Mouse (Mus musculus) lung, embryonic 16.5 days (tissue): ENCODE measurements around the gene Nras. TPM values are rescaled to one million over a fixed set of nuclear protein-coding genes. Genes with fewer than 3 reads are reported as not detected.
A peak's percentile ranks its signal among the peaks of the same experiment; 100 is the strongest.

Source experiments
- ATAC-seq: fragments of 200-750 bp; cut with Nextera tagmentation; 2 replicates; pipeline ENCODE4 v1.8.0; 2017; ENCODE audit warnings: low read depth, mild to moderate bottlenecking, moderate library complexity
- H3K27ac ChIP-seq: fragments of 300-500 bp; sonication (generic); 2 replicates; pipeline ENCODE4 v1.5.1; 2014; ENCODE audit warnings: mild to moderate bottlenecking, control low read depth, low read length
- H3K27me3 ChIP-seq: fragments of 300-500 bp; sonication (generic); 2 replicates; pipeline ENCODE4 v1.6.1; 2014; ENCODE audit warnings: low read depth, low read length, mixed read lengths; ENCODE audit not compliant: control insufficient read depth, insufficient read depth
- H3K36me3 ChIP-seq: fragments of 300-500 bp; sonication (generic); 2 replicates; pipeline ENCODE4 v1.6.1; 2014; ENCODE audit warnings: low read length; ENCODE audit not compliant: control insufficient read depth, insufficient read depth
- H3K4me1 ChIP-seq: fragments of 300-500 bp; sonication (generic); replicated peaks from 2 replicates; pipeline ENCODE4 v1.6.1; 2014; ENCODE audit warnings: low read length, mixed read lengths; ENCODE audit not compliant: control insufficient read depth, insufficient read depth
- H3K4me2 ChIP-seq: fragments of 300-500 bp; sonication (generic); 2 replicates; pipeline ENCODE4 v1.6.1; 2014; ENCODE audit warnings: low read depth, low read length, control low read depth
- H3K4me3 ChIP-seq: fragments of 300-500 bp; sonication (generic); 2 replicates; pipeline ENCODE4 v1.5.1; 2014; ENCODE audit warnings: mild to moderate bottlenecking, low read length, control low read depth
- H3K9ac ChIP-seq: fragments of 300-500 bp; sonication (generic); 2 replicates; pipeline ENCODE4 v1.6.1; 2014; ENCODE audit warnings: low read length, control low read depth
- H3K9me3 ChIP-seq: fragments of 300-500 bp; sonication (generic); 2 replicates; pipeline ENCODE4 v1.6.1; 2016; ENCODE audit warnings: low read length; ENCODE audit not compliant: control insufficient read depth
- WGBS: fragments of 180-500 bp; shearing (Covaris S2); extraction: QIAGEN DNeasy Blood & Tissue Kit; methylation state at CpG from one replicate; pipeline ENCODE4 v1.1.7; 2014; 5-methylcytosine and 5-hydroxymethylcytosine counted together
- polyA plus RNA-seq: library from polyadenylated mRNA; unstranded; fragments of >200 nt; fragmentation: Nextera tagmentation; extraction: Ambion mirVana; gene quantifications from 2 replicates; pipeline ENCODE4 v1.2.1, GENCODE M21; 2015

Nras gene
- polyA plus RNA-seq, 1 experiment from 2014 or later: 96.7 TPM

DNA sequence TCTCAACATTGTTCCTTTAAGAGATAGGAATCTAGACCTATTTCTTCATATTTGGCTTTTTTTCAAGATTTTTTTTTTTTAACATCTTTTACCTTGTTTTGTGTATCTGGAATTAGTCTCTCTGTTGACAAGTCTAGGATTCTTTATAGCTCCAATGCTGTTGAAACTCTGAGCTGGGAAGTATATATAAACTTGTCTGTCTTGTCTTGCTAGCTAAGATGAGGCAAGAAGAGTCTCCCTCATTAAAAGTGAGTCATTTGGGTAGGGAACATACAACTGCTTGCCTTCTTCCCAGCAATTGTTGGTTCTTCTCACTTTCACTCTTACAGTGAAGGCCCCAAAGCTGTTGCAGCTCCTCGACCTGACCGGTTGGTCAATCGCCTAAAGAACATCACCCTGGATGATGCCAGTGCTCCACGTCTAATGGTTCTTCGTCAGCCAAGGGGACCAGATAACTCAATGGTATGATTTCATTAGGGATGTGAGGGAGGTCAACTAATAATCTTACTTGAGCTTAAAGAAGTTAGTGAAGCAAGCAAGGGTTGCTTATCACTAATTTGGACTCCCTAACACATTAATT, 2.0 kb upstream of the Nras start:
- 88% methylated on average over 5 of the region's 5 CpGs for WGBS
- no peak overlapping the region for H3K4me3 ChIP-seq
- peaks cover 35% of the 10 kb centered on the region for H3K36me3 ChIP-seq
- no peak overlapping the region for H3K4me2 ChIP-seq
- H3K9me3 ChIP-seq: no peaks in the 10 kb centered on the region
- H3K27me3 ChIP-seq: no peaks in the 10 kb centered on the region
- H3K4me1 ChIP-seq: peaks cover 4% of the 10 kb centered on the region; the same call in 1 of the 2 replicates
- ATAC-seq: no peak
- no peak overlapping the region for H3K9ac ChIP-seq
- no peak overlapping the region for H3K27ac ChIP-seq

DNA sequence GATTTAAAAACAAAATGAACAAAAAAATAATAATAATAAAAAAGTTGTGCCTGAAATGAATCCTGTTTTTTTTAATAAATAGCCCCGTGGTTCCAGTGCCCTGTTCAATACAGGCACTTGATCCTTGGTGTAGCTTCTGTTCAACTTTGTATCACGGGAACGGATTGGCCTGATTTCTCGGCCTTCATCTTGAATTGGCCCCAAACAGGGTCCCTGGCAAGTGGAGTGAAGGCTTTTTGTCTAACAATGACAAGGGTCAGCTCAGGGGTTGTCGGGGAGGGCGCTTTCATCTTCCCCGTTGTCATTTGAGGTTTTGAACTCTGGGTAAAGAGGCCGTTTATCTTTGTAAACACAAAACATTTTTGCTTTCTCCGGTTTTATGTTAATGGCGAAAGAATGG, 333 bp upstream of the Nras start:
- Histone ChIP-seq H3K4me3 (peak overlapping the region; percentile 75), H3K27me3 (no peaks in the 10 kb centered on the region), H3K4me2 (peak overlapping the region; percentile 77), H3K9me3 (no peaks in the 10 kb centered on the region), H3K36me3 (peaks cover 39% of the 10 kb centered on the region), H3K9ac (peak overlapping the region; percentile 84), H3K4me1 (peaks cover 4% of the 10 kb centered on the region; the same call in 1 of the 2 replicates), H3K27ac (peak overlapping the region; percentile 73)
- 4% methylated on average over 10 of the region's 10 CpGs for WGBS
- ATAC-seq: peak; percentile 51

DNA sequence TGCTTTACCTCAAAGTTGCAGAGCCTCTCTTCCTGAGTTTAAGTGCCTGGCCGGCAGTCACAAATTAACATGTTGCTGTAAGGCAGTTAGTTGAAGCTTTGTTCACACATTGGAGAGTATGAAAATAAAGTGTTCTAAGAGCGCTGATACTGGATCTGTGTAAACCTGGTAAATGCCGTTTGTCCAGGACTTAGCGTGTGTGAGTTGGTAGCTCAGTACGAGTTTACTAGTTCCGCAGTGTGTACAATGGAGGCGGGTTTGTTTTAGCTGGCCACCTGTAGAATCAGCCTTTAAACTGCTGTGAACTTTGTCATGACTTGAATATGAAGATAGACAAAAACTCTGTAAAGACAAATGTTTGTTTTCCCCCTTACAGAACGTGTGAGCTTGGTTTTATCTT, 8.8 kb downstream of the Nras start:
- H3K9ac ChIP-seq: no peak overlapping the region
- H3K36me3 ChIP-seq: peaks cover 55% of the 10 kb centered on the region
- 80% methylated on average over 8 of the region's 8 CpGs for WGBS
- H3K9me3 ChIP-seq: no peaks in the 10 kb centered on the region
- H3K4me1 ChIP-seq: no peaks in the 10 kb centered on the region
- no peaks in the 10 kb centered on the region for H3K27me3 ChIP-seq
- H3K4me3 ChIP-seq: no peak overlapping the region
- no peak overlapping the region for H3K27ac ChIP-seq
- ATAC-seq: no peak
- H3K4me2 ChIP-seq: no peak overlapping the region

DNA sequence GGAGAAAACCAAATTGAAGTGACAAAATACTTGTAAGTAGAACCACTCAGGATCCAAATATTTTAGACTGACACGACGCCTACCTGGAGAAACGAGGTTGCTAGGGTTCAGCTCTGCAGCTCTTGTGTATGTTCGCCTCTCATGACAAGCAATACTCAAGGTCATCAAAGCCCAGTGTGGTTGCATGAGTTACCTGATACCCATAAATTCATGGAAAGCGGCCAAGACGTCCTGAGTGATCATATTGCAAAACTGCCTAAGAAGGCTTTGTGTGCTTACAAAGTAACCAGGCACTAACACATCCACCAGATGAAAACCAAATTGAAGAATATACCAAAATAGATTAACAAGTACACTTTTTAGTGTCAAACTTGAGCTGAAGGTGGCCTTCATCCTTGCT, 10.9 kb downstream of the Nras start:
- Histone ChIP-seq H3K4me2 (no peak overlapping the region), H3K27ac (no peak overlapping the region), H3K9ac (no peak overlapping the region), H3K9me3 (no peaks in the 10 kb centered on the region), H3K4me1 (no peaks in the 10 kb centered on the region), H3K36me3 (peaks cover 38% of the 10 kb centered on the region), H3K4me3 (no peak overlapping the region), H3K27me3 (no peaks in the 10 kb centered on the region)
- ATAC-seq: no peak
- WGBS: 88% methylated on average over 6 of the region's 6 CpGs

DNA sequence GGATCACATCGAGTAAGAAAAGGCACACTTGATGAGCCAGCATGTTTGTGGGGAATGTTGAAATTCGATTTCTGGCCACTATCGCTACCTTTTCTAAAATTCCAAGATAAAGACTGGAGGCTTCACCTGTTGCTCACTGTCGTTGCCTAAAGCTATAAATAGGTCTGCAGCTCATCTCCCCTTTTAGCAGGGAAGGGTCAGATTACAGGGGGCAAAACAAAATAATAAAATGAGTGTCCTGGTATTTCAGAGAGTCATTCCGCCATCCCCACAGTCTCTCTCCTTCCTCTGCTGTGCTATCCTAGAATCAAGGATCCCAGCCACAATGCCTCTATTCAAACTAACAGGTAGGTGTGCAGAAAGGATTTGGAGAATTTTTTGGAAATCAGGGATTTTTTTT, 15.7 kb downstream of the Nras start, which contains the start of gene Ampd1:
TSS of gene Ampd1 (plus strand) at position 244 of the 400 bp plus-strand sequence.
- Histone ChIP-seq H3K9me3 (no peaks in the 10 kb centered on the region), H3K4me2 (no peak within 1 kb of the TSS), H3K9ac (no peak within 1 kb of the TSS), H3K27ac (no peak within 1 kb of the TSS), H3K4me3 (no peak within 1 kb of the TSS), H3K36me3 (peaks cover 6% of the 10 kb centered on the region), H3K27me3 (no peaks in the 10 kb centered on the region), H3K4me1 (no peaks in the 10 kb centered on the region)
- WGBS: 54% methylated on average over 5 of the region's 5 CpGs
- ATAC-seq: no peak

DNA sequence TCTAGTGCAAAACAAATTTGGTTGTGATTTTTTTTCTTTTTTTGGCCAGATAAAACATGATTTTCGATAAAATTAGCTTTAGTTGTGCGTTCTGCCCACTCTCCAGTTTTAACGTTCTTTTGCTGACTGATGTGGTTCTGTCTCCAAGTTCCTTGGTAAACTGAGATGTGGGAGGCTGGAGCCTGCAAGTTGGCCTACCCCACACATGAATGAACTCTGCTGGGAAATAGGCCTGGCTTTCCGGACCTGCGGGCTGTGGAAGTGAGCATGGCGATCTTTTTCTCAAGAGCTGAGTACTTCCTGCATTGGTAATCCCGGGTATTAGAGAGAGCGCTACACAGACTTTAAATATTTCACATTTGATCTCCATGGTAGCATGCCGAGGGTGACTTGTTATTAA, 17.8 kb downstream of the Nras start:
- 81% methylated on average over 9 of the region's 9 CpGs for WGBS
- H3K4me3 ChIP-seq: no peak overlapping the region
- no peaks in the 10 kb centered on the region for H3K4me1 ChIP-seq
- no peaks in the 10 kb centered on the region for H3K9me3 ChIP-seq
- no peak overlapping the region for H3K27ac ChIP-seq
- no peak for ATAC-seq
- no peak overlapping the region for H3K4me2 ChIP-seq
- no peak overlapping the region for H3K9ac ChIP-seq
- H3K36me3 ChIP-seq: no peaks in the 10 kb centered on the region
- H3K27me3 ChIP-seq: no peaks in the 10 kb centered on the region

DNA sequence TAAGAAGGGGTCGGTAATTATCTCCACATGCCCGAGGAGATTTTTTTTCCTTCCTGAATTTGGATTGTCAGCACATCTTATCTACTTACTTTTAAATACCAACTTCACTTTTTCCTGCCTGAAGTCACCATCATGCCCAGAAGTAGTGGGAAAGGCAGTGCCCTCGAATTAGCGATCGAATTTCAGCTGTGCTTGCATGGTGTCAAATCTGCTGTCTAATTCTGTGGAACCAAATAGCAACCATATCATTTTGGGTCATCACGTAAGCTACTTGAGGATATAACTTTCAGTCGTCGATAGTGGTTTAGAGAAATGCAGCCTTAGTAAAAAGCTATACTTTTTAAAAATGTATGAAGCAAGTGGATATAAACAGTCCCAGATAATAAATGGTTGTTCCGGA, 18.4 kb downstream of the Nras start:
- Histone ChIP-seq H3K36me3 (no peaks in the 10 kb centered on the region), H3K9ac (no peak overlapping the region), H3K9me3 (no peaks in the 10 kb centered on the region), H3K4me3 (no peak overlapping the region), H3K4me1 (no peaks in the 10 kb centered on the region), H3K27me3 (no peaks in the 10 kb centered on the region), H3K4me2 (no peak overlapping the region), H3K27ac (no peak overlapping the region)
- 85% methylated on average over 9 of the region's 9 CpGs for WGBS
- ATAC-seq: no peak

DNA sequence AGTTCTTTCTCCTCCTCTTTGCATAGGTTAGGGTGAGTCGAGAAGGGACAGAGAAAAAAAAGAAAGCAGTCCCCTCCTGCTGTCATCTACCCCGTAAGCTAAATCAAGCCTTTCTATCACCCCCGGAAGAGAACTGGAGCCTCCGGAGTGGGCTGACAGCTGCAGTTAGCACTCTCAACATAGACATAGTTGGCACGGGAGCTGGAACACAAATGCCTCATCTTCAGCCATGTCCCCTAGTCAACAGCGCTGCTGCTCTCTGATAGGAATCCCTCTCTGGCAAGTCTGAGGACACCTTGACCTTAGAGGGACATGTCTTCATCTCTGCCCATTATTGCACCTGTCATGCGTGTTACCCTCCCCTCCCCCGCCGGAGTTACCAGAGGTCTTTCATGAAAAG, 21.2 kb downstream of the Nras start:
- no peak overlapping the region for H3K27ac ChIP-seq
- WGBS: 82% methylated on average over 9 of the region's 9 CpGs
- no peak for ATAC-seq

DNA sequence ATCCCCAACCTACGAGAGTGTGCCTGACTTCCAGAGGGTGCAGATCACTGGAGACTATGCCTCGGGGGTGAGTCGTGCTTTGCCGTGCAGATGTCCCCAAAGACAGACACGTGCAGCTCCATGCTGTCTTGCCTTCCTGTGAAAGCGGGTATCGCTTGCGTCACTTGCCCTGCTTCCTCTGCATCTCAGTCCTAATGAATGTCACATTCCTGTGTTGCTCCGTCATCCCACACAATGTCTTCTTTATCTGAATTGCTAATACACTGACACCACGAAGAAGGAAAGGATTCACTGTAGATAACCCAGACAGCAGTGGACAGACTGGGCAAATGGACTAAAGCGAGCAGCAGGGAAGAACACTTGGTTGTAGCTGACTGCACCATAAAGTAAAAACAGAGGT, 23.0 kb downstream of the Nras start:
- H3K27me3 ChIP-seq: no peaks in the 10 kb centered on the region
- WGBS: 57% methylated on average over 11 of the region's 11 CpGs
- no peak overlapping the region for H3K9ac ChIP-seq
- no peak overlapping the region for H3K4me3 ChIP-seq
- H3K36me3 ChIP-seq: no peaks in the 10 kb centered on the region
- H3K4me2 ChIP-seq: no peak overlapping the region
- H3K9me3 ChIP-seq: no peaks in the 10 kb centered on the region
- H3K27ac ChIP-seq: no peak overlapping the region
- ATAC-seq: no peak
- H3K4me1 ChIP-seq: no peaks in the 10 kb centered on the region

More for the DNA sequence above, 21.2 kb downstream of the Nras start:
- H3K27me3 ChIP-seq: no peaks in the 10 kb centered on the region
- H3K4me1 ChIP-seq: no peaks in the 10 kb centered on the region
- no peaks in the 10 kb centered on the region for H3K9me3 ChIP-seq
- no peak overlapping the region for H3K9ac ChIP-seq
- H3K4me3 ChIP-seq: no peak overlapping the region
- H3K36me3 ChIP-seq: no peaks in the 10 kb centered on the region
- no peak overlapping the region for H3K4me2 ChIP-seq
